Mouse (Mus musculus): ENCODE data around the gene Nt5c2. TPM values are rescaled to one million over a fixed set of nuclear protein-coding genes. Genes with fewer than 3 reads are reported as not detected.

The Nt5c2 gene
- polyA plus RNA-seq, 1 experiment from 2014 or later: 90.4 TPM

DNA sequence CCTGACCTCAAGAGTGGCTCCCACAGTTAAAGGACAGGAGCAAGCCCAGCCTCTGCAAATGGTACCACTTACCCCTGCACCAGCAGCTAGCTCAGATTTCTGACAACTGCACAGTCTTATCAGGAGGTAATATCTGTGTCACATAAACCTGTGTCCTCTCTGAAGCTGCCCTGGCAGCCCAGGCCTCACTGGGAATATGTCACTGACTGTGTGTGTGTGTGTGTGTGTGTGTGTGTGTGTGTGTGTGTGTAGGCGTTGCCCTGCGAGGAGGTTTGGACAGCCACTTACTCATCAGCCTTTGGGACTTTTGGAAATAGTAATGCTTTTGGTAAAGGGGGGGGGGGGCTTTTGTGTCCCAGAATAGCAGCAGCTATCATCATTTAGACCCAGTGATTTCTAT, 171.9 kb downstream of the Nt5c2 start:
- ATAC-seq (replicated peaks; ENCODE audit: insufficient number of reproducible peaks, low FRiP score, low TSS enrichment, low read depth) (no peak), DNase-seq (ENCODE audit: low spot score) (no peak)
- Histone ChIP-seq H3K27me3 (ENCODE audit: control insufficient read depth, insufficient read depth, low read length) (no peaks in the 10 kb centered on the region), H3K4me2 (ENCODE audit: low read depth, low read length) (no peak overlapping the region), H3K4me3 (ENCODE audit: low read depth, low read length) (no peak overlapping the region), H3K27ac (replicated peaks; ENCODE audit: low read depth, low read length) (no peak overlapping the region), H3K9ac (replicated peaks; ENCODE audit: low read length) (no peak overlapping the region), H3K9me3 (replicated peaks; ENCODE audit: control insufficient read depth, low read length) (no peaks in the 10 kb centered on the region), H3K36me3 (replicated peaks; ENCODE audit: control insufficient read depth, insufficient read depth, low read depth, low read length) (no peaks in the 10 kb centered on the region), H3K4me1 (ENCODE audit: control insufficient read depth, insufficient read depth, low read length) (no peaks in the 10 kb centered on the region)
- WGBS: 64% methylated on average over 2 of the region's 2 CpGs

DNA sequence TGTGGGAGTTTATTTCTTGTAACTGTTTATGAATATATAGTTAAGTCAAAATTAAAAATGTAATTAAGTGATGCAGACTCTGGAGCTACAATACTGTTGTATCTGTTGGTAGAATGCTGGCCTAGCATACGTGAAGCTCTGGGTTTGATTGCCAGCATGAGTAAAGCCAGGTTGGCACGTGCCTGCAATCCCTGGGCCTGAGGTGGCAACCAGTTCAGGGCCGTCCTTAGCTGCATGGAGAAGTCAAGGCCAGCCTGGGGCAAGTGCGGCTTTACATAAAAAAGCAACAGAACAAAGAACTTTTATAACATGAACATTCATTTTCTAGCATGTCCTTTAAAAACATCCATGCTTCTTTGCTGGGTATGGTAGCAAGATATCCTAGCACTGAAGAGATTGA, 173.9 kb downstream of the Nt5c2 start:
- no peaks in the 10 kb centered on the region for H3K36me3 ChIP-seq (replicated peaks; ENCODE audit: control insufficient read depth, insufficient read depth, low read depth, low read length)
- 88% methylated on average over 4 of the region's 4 CpGs for WGBS
- H3K27ac ChIP-seq (replicated peaks; ENCODE audit: low read depth, low read length): no peak overlapping the region
- no peaks in the 10 kb centered on the region for H3K9me3 ChIP-seq (replicated peaks; ENCODE audit: control insufficient read depth, low read length)
- H3K4me2 ChIP-seq (ENCODE audit: low read depth, low read length): no peak overlapping the region
- no peak for ATAC-seq (replicated peaks; ENCODE audit: insufficient number of reproducible peaks, low FRiP score, low TSS enrichment, low read depth)
- no peak for DNase-seq (ENCODE audit: low spot score)
- H3K4me3 ChIP-seq (ENCODE audit: low read depth, low read length): no peak overlapping the region
- H3K9ac ChIP-seq (replicated peaks; ENCODE audit: low read length): no peak overlapping the region
- no peaks in the 10 kb centered on the region for H3K4me1 ChIP-seq (ENCODE audit: control insufficient read depth, insufficient read depth, low read length)
- H3K27me3 ChIP-seq (ENCODE audit: control insufficient read depth, insufficient read depth, low read length): no peaks in the 10 kb centered on the region

DNA sequence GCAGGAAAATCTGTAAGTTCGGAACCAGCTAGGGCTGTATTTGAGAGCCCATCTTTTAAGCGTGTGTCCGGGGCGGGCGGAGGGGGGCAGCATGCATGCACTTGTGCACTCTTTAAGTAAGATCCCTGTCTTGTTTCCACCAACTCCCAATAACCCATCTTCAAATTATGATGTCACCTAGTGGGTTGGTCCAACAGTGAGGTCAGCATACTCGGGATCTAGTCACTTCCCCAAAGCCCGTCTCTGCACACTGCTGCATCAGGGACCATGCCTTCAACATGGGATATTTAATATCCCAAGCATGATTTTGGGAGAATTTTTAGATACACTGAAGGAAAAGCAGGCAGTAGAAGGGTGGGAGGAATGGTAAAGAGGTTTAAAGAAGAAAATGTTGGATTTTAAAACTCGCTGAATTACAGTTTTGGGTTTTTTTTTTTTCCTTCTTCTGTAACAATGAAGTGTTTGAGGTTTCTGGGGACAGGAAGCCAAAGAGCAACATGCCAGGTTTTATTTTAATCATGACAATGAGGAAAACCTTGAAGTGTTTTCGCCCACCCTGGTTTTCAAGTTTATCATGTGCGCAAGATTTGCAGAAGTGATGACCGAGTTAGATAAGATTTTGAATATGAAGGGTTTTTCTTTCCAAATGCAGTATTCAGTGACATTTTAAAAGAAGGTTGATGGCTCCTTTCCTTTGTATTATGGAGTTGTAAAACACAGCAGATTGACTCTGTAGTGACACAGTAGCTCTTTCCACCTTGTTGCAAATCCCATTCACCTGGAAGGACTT, 177.5 kb downstream of the Nt5c2 start:
- Histone ChIP-seq H3K4me3 (ENCODE audit: low read depth, low read length) (no peak overlapping the region), H3K9ac (replicated peaks; ENCODE audit: low read length) (no peak overlapping the region), H3K36me3 (replicated peaks; ENCODE audit: control insufficient read depth, insufficient read depth, low read depth, low read length) (no peaks in the 10 kb centered on the region), H3K4me2 (ENCODE audit: low read depth, low read length) (no peak overlapping the region), H3K9me3 (replicated peaks; ENCODE audit: control insufficient read depth, low read length) (no peaks in the 10 kb centered on the region), H3K27me3 (ENCODE audit: control insufficient read depth, insufficient read depth, low read length) (no peaks in the 10 kb centered on the region), H3K27ac (replicated peaks; ENCODE audit: low read depth, low read length) (no peak overlapping the region), H3K4me1 (ENCODE audit: control insufficient read depth, insufficient read depth, low read length) (no peaks in the 10 kb centered on the region)
- 90% methylated on average over 11 of the region's 11 CpGs for WGBS
- ATAC-seq (replicated peaks; ENCODE audit: insufficient number of reproducible peaks, low FRiP score, low TSS enrichment, low read depth) (no peak), DNase-seq (ENCODE audit: low spot score) (no peak)

DNA sequence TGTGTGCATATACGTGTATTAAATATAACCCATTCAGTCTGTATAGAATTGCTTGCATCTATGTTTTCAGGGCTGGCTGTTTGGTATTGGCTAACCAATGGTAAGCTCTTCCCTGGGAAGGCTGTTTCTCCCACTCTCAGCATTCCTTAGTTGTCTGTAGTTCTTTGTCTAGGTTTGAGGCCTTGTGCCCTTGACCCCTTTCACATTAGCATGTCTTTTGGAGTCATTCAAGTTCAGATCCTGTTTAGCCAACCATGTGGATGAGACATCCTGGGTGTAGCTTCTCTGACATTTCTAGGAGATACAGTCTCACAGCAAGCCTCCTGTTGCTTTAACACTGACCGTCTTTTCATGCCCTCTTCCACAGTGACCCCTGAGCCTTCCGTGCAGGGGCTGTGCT, 178.9 kb downstream of the Nt5c2 start:
- Histone ChIP-seq H3K9ac (replicated peaks; ENCODE audit: low read length) (no peak overlapping the region), H3K4me2 (ENCODE audit: low read depth, low read length) (no peak overlapping the region), H3K9me3 (replicated peaks; ENCODE audit: control insufficient read depth, low read length) (no peaks in the 10 kb centered on the region), H3K27me3 (ENCODE audit: control insufficient read depth, insufficient read depth, low read length) (no peaks in the 10 kb centered on the region), H3K27ac (replicated peaks; ENCODE audit: low read depth, low read length) (no peak overlapping the region), H3K4me3 (ENCODE audit: low read depth, low read length) (no peak overlapping the region), H3K4me1 (ENCODE audit: control insufficient read depth, insufficient read depth, low read length) (no peaks in the 10 kb centered on the region), H3K36me3 (replicated peaks; ENCODE audit: control insufficient read depth, insufficient read depth, low read depth, low read length) (no peaks in the 10 kb centered on the region)
- ATAC-seq (replicated peaks; ENCODE audit: insufficient number of reproducible peaks, low FRiP score, low TSS enrichment, low read depth) (no peak), DNase-seq (ENCODE audit: low spot score) (no peak)
- 72% methylated on average over 3 of the region's 3 CpGs for WGBS

DNA sequence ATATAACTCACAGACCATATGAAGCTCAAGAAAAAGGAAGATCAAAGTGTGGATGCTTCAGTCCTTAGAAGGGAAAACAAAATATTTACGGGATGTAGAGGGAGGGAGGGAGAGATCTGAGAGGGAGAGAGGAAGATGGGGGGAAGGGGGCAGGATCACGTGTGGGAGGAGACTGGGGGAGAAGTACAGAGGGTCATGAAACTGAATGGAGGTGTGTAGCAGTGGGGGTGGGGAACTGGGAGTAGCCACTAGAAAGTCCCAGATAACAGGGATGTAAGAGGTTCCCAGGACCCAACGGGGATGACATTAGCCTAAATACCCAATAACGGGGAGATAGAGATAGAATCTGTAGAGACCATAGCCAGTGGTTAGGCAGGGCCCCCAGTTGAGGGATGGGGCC, 179.6 kb downstream of the Nt5c2 start:
- DNase-seq (ENCODE audit: low spot score): no peak
- Histone ChIP-seq H3K36me3 (replicated peaks; ENCODE audit: control insufficient read depth, insufficient read depth, low read depth, low read length) (no peaks in the 10 kb centered on the region), H3K27me3 (ENCODE audit: control insufficient read depth, insufficient read depth, low read length) (no peaks in the 10 kb centered on the region), H3K4me1 (ENCODE audit: control insufficient read depth, insufficient read depth, low read length) (no peaks in the 10 kb centered on the region), H3K27ac (replicated peaks; ENCODE audit: low read depth, low read length) (no peak overlapping the region), H3K4me2 (ENCODE audit: low read depth, low read length) (no peak overlapping the region), H3K9ac (replicated peaks; ENCODE audit: low read length) (no peak overlapping the region), H3K9me3 (replicated peaks; ENCODE audit: control insufficient read depth, low read length) (no peaks in the 10 kb centered on the region), H3K4me3 (ENCODE audit: low read depth, low read length) (no peak overlapping the region)
- ATAC-seq (replicated peaks; ENCODE audit: insufficient number of reproducible peaks, low FRiP score, low TSS enrichment, low read depth): no peak
- WGBS: 79% methylated on average over 4 of the region's 4 CpGs

DNA sequence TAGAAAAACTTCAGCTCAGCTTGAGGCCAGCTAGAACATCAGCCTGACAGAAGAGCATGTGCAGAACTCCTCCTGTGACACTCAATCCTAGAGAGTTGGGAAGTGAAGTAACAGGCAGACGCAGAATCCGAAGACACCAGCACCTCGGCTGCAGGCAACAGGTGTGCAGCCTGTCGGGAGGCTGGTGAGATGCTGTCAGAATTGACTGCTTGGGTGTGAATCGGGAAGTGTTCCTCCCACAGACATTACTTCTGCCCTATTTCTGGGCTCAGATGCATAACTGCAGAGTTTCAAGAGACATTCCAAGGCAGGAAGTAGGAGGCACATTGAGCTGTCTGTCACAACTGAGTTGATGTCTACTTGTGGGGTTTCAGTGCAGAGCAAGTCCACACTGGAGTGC, 180.7 kb downstream of the Nt5c2 start:
- no peak for DNase-seq (ENCODE audit: low spot score)
- WGBS: 86% methylated on average over 5 of the region's 5 CpGs

More for the DNA sequence above, 180.7 kb downstream of the Nt5c2 start:
- no peaks in the 10 kb centered on the region for H3K36me3 ChIP-seq (replicated peaks; ENCODE audit: control insufficient read depth, insufficient read depth, low read depth, low read length)
- H3K27me3 ChIP-seq (ENCODE audit: control insufficient read depth, insufficient read depth, low read length): no peaks in the 10 kb centered on the region
- no peak for ATAC-seq (replicated peaks; ENCODE audit: insufficient number of reproducible peaks, low FRiP score, low TSS enrichment, low read depth)
- no peak overlapping the region for H3K9ac ChIP-seq (replicated peaks; ENCODE audit: low read length)
- no peak overlapping the region for H3K4me2 ChIP-seq (ENCODE audit: low read depth, low read length)
- no peaks in the 10 kb centered on the region for H3K9me3 ChIP-seq (replicated peaks; ENCODE audit: control insufficient read depth, low read length)
- no peak overlapping the region for H3K27ac ChIP-seq (replicated peaks; ENCODE audit: low read depth, low read length)
- no peaks in the 10 kb centered on the region for H3K4me1 ChIP-seq (ENCODE audit: control insufficient read depth, insufficient read depth, low read length)
- no peak overlapping the region for H3K4me3 ChIP-seq (ENCODE audit: low read depth, low read length)

Other genes with a start within 250 kb of the Nt5c2 start
- 37.0 and 49.6 TPM in 2 replicates for gene Ina, start 455 bp downstream of the Nt5c2 start, polyA plus RNA-seq (2014; fragmentation: Nextera tagmentation; extraction: Ambion mirVana)
- 35.8 and 38.1 TPM in 2 replicates for gene Pcgf6, start 35.8 kb upstream of the Nt5c2 start, polyA plus RNA-seq (2014; fragmentation: Nextera tagmentation; extraction: Ambion mirVana)
- 12.8 and 13.4 TPM in 2 replicates for gene Taf5, start 52.6 kb upstream of the Nt5c2 start, polyA plus RNA-seq (2014; fragmentation: Nextera tagmentation; extraction: Ambion mirVana)
- gene Usmg5, start 75.5 kb upstream of the Nt5c2 start, polyA plus RNA-seq (2014; fragmentation: Nextera tagmentation; extraction: Ambion mirVana): 1,038 and 1,047 TPM in 2 replicates
- gene Pdcd11, start 75.6 kb upstream of the Nt5c2 start, polyA plus RNA-seq (2014; fragmentation: Nextera tagmentation; extraction: Ambion mirVana): 8.9 and 9.3 TPM in 2 replicates
- 1.3 and 1.7 TPM in 2 replicates for gene Calhm2, start 123.1 kb upstream of the Nt5c2 start, polyA plus RNA-seq (2014; fragmentation: Nextera tagmentation; extraction: Ambion mirVana)
- not detected in 2 replicates for gene Calhm1, start 129.1 kb upstream of the Nt5c2 start, polyA plus RNA-seq (2014; fragmentation: Nextera tagmentation; extraction: Ambion mirVana)
- not detected in 2 replicates for gene Calhm3, start 142.6 kb upstream of the Nt5c2 start, polyA plus RNA-seq (2014; fragmentation: Nextera tagmentation; extraction: Ambion mirVana)
- 2.9 and 3.2 TPM in 2 replicates for gene Neurl1a, start 163.7 kb upstream of the Nt5c2 start, polyA plus RNA-seq (2014; fragmentation: Nextera tagmentation; extraction: Ambion mirVana)

Measured in embryonic facial prominence, embryonic 11.5 days (tissue).